Mouse (Mus musculus): ENCODE data around the gene Ube2q1. TPM values are rescaled to one million over a fixed set of nuclear protein-coding genes. Genes with fewer than 3 reads are reported as not detected.
"Not testable (repeated sequence)": the region's sequence is repeated elsewhere in the genome, so short reads cannot be mapped to it uniquely, and the experiment has no call there.

Gene Ube2q1
- total RNA-seq, 2 experiments from 2014 or later = 12.5 to 13.7 TPM

DNA sequence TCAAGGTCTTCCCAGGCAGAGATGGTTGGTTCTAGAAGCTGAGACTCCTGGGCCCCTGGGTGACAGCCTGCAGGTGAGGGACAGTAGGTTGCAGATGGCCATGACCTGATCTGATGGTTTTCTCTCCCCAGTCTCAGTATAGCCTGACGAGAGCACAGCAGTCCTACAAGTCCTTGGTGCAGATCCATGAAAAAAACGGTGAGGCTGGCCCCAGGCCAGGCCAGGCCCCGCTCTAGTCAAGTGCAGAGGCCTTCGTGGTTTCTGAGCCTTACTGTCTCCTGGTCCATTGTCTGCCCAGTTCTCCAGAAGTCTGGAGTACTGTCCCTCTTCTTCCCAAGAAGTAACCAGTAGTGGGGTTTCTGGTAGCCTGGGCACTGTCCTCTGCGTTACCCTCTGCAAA is 8.2 kb downstream of the Ube2q1 start:
- intact Hi-C loops (cut with DNase I) = loop anchor here (10.0 kb wide), 1 partner anchor 183 kb away; the partner anchor contains the start of gene Atp8b2
- DNase-seq = no peak

DNA sequence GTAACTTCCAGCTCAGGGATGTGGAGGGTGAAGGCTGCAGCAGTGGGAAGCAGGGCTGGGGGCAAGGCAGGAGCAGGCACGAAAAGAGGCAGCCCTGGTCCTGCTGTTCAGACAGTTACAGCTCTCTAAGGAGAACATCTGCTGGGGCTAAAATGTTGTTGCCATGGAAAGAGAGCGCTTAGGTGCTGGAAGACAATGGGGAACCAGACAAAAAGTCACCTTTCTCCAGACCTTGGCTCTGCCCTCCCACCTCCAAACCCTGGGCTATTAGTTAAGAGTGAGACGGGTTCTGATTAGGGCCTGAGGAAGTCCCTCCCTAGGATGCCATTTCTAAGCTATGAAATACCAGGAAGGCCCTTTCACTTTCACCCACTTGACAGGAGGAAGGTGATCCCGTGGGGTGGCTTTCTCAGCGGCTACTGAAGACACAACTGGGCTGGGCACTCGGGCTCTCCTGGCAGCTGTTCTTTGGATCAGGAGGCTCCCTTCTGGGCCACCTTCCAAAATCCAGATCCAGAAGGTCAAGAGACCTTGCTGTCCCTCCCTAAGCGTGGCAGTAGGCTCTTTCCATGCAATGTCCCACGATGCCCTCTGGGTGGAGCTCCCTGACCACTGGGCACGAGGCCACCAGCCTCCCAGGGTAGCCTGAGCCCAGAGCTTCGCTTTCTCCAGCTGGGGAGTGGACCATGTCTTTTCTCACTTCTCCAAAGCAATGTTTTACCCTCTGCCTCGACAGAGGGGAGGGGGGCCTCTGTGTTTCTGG is 11.8 kb downstream of the Ube2q1 start:
- DNase-seq = peak; percentile 82 to 85
- intact Hi-C loops (cut with DNase I) = loop anchor here (10.0 kb wide), 1 partner anchor 180 kb away; the partner anchor contains the start of gene Atp8b2

DNA sequence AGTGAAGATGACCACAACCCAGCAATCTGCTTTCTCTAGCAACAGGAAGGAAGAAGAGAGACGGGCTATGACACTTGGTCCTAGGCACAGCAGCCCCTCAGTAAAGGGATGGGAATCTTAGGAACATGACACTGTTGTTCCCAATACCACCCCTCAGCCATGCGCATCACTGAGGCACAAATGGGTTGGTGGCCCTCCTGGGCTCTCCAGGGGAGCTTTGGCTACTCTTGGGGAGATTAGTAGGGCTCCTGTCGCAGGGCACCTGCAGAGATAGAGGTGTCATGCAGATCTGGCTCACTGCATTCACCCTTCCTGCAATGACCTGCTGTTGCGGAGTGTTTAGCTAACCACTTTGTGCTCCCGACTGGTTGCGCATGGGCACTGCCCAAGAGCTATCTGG is 12.9 kb downstream of the Ube2q1 start:
- DNase-seq = no peak
- intact Hi-C loops (cut with DNase I) = loop anchor here (2.0 to 10.0 kb wide), 2 partner anchors 71 to 179 kb away; partner anchors contain the start of gene Atp8b2

DNA sequence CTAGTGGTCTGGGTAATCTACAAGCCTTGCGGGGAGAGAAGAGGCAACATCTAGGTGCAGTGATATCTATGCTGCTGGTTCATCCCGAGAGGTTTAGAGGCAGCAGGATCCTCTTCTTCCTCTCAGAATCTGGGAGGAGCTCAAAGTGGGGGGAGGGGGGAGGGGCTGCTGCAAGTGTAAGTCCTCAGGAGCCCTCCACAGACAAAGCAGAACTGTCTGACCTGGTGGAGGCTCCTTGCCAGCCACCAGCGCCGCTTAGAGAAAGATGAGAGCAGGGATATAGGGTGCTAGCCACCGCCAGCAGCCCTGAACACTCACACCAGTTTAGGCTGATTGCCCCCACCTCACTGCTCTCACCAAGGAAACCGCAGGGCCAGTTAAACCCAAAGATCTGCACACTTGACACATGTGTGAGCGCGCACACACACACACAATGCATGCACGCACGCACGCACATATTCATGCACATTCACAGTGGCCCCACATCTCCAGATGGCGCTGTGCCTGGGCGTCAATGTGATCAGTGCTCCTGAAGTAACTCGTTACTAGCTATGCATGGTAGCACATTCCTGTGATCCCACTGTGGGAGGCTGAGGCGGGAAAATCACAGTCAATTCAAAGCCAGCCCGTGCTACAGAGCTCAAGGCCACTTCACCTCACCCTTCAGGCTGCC is 15.4 kb downstream of the Ube2q1 start:
- no peak for DNase-seq
- intact Hi-C loops (cut with DNase I) = loop anchor here (10.0 kb wide), 1 partner anchor 176 kb away; the partner anchor contains the start of gene Atp8b2

DNA sequence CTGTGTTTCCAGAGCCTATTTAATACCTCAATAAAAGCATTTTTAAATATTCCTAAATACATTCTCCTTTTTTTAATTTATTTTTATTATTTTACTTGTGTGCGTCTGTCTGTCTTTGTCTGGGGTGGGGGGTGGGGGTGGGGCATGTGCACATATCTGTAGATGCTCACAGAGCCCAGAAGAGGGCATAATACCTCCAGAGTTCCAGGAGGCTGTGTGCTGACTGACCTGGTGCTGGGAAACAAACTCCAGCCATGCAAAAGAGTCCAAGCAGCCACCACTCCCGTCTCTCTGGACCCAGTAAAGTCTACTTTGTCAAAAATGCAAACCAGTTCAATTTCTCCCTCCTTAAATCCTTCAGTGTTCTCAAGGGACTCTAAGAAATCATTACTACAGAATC is 21.2 kb downstream of the Ube2q1 start:
- DNase-seq = no peak
- intact Hi-C loops (cut with DNase I) = no loop called here

DNA sequence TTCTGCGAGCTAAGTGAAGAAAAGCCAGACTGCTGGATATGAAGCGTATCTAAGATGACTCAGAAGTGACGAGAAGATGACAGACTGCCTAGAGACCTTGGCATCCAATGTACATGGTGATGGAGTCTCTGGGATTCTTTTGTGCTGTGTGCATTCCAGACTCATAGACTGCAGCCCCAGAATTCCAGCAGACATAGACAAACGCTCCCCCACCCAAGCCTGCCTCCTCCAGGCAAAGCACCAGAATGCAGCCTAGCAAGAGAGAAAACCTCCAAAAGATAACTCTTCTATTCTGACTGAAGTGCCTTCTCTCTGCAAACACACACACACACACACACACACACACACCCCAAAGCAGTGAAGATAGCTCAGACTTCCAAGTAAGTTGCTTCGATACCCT is 22.3 kb downstream of the Ube2q1 start:
- intact Hi-C loops (cut with DNase I) = no loop called here
- no peak for DNase-seq

DNA sequence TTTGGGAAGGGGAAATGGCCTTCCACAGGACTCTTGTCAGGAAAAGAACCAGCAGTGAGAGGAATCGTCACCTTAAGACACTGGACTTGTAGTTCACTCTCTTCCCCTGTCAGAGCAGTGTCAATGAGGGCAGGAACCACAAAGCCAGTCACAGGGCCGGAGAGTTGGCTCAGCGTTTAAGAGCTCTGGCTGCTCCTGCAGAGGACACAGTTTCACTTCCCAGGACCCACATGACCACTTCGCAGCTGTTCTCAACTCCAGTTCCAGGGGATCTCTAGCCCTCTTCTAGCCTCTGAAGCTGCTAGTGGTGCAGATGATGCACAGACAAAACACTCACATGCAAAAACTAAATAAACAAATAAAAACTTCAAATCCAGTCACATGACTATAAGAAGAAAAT is 22.9 kb downstream of the Ube2q1 start:
- DNase-seq = no peak

DNA sequence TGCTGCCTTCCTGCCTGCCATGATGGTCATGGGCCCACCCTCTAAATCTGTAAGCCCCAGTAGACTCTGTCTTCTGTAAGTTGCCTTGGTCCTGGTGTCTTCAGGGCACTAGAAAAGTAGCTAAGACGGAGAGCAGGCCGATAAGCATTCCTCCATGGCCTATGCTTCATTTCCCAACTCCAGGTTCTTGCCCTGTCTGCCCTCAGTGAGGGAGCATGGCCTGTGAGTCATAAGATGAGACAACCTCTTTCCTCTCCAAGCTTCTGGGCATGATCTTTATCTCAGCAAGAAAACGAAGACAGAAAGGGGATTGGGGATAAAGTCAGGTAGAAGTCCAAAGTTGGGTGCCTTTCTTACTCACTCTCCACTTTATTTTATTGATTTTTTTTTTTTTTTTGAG is 25.1 kb downstream of the Ube2q1 start:
- intact Hi-C loops (cut with DNase I) = no loop called here
- DNase-seq = no peak

More for the DNA sequence above, 22.9 kb downstream of the Ube2q1 start:
- intact Hi-C loops (cut with DNase I) = no loop called here

DNA sequence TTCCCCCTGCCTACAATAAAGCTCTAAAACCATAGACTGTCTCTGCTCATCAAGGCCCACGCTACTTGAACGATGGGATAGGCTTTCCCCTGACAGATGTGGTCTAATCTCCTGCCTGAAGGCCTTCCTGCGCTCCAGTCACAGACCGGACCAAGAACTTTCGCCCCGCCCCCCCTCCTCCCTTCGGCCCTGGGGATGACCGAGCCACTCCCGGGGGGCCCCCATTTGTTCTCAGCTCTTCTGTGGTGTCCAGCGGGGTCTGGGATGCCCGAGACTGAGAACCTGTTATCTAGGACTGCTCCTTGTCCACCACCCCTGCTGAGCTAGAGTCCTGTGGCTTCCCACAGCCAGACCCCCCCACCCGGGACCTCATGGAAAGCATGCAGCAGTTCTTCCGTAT is 26.1 kb downstream of the Ube2q1 start:
- intact Hi-C loops (cut with DNase I) = no loop called here
- no peak for DNase-seq

DNA sequence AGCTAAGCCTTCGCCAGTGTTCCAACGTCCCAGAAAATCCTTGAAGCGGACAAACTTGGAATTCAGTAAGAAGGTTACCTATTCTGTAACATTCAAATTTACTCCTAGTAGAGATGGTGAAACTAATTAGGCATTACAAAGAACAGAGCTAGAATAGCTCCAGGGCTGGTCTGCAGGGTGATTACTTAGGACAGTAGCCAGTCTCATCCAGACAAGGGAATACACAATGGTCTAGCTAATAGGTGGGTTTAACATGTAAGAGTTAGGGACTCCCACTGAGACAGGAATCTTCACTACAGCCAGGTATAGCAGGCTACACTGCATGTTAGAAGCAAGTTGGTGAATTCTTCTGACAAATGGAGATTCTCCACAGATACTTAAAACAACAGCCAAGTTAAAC is 26.7 kb downstream of the Ube2q1 start:
- intact Hi-C loops (cut with DNase I); DNase-seq: not testable (repeated sequence)

DNA sequence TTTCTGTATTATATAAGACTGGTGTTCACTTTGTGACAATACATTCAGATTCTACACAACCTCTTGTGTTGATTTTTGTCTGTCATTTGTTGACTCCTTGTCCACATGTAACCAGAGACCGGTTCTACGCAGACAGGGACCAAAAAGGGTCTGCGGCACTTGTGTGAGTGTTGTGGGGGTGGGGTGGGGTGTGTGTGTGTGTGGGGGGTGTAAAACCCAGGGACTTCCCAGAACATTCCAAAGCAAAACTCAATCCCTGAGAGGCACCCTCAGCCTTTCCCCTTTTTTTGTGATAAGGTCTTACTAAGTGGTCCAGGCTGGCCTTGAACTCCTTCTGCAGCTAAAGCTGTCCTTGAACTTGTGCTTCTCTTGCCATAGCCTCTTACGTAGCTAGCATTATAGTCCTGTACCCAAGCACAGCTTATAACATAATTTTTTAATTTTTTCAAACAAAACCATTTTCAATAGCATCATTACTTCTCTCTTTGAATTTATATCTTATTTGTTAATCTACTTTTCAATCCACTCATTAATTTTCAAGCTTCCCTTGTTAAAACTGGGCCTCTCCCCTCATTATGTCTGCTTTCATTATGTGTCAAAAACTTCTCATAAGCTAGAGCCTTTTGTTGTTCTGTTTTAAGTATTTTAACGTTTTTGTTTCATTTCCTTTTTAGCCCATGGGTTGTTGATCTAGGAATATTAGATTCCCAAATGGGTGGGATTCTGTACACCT is 27.5 kb downstream of the Ube2q1 start:
- intact Hi-C loops (cut with DNase I) = no loop called here
- DNase-seq = no peak

DNA sequence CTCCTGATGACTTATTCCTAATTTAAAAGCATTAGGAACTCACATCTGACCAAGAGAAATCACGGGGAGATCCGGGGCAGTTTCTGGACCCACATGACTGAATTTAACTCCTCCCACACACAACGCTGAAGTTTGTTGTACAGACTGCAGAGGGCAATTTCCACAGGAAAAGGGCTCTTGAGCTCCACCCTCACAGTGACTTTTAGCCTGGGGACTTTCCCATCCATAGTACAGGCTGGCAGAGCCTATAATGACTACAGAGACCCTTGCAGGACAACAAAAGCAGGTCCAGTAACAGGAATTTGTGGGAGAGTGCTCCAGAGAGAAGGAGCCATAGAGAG is 28.1 kb downstream of the Ube2q1 start:
- intact Hi-C loops (cut with DNase I) = no loop called here

DNA sequence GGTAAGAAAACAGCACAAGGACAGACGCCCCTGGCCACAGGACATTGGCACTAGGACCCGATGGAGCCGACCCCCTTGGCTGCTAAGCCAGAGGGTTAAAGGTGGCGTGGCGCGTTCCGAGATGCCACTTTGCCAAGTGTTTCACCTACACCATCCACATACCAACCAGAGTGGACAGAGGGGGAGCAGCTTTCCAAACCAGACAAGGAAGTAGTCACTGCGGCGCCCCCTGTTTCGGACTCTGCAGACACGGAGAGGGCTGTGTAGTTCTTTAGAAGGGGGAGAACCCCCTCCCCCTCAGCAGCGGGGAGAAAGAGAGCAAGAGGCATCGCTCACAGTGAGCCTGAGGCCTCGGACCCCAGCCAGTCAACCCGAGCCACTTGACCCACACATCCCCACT is 29.5 kb downstream of the Ube2q1 start:
- intact Hi-C loops (cut with DNase I) = no loop called here
- no peak for DNase-seq

More for the DNA sequence above, 28.1 kb downstream of the Ube2q1 start:
- no peak for DNase-seq

DNA sequence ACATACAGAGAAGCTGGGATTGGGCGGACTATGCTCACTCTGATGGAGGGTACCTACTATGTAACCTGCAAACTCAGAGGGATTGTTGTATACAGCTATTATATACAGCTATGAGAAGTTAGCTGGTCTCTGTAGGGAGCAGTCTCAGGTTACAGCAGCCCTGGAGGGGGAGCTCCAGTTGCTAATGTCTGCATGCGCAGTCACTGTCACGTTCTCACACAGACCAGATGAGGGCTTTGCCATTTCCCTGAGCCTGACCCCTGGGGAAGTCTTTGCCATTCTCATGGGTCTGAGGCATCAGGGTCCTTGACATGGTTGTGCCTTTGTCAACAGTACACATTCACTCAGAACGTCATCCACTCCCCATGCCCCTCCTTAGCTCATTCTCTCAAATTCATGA is 31.8 kb downstream of the Ube2q1 start:
- DNase-seq = no peak
- intact Hi-C loops (cut with DNase I) = no loop called here

DNA sequence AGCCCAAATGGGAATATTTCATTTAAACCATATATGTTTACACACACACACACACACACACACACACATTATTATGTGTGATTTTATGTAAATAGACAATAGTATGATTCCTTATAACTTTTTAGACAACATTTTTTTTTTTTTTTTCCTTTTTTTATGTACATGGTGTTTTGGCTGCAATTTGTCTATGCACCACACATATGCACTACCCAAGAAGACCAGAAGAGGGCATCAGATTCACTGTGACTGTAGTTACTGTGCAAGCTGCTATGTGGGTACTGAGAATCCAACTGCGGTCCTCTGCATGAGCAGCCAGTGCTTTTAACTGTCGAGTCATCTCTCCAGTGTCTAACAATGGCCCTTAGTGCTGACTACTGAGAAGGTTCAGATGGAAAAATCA is 33.3 kb downstream of the Ube2q1 start:
- intact Hi-C loops (cut with DNase I) = no loop called here
- no peak for DNase-seq

DNA sequence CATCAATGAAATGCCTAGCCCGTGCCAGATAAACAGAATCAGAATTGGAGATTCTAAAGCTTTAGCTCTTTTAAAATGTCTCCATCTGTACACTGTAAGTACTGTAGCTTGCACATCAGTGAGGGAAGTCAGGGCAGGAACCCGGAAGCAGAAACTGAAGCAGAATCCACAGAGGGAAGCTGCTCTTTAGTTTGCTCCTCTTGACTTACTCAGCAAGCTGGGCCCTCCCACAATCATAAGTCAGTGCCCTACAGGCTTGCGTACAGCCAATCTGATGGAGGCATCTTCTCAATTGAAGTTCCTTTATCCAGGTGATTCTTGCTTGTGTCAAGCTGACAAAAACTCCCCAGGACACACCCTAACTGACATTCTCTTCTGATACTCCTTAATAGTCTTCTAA is 33.8 kb downstream of the Ube2q1 start:
- intact Hi-C loops (cut with DNase I) = no loop called here
- DNase-seq = no peak

DNA sequence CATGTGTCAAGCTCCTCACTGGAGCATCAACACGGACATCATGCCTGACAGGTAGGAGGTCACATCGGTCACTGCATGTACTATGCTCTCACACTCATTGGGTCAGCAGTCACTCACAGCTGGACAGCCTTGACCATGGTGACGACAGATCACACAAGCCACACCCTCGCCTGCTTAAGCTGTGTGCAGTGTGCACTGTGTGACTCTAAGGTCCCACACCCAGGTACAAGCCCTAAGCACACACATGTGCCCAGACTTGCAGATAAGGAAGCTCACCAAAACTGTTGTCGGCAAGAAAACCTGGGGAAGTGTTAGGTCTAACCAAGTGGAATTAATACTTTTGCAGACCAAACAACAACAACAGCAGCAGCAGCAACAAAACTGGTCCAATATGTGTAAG is 34.5 kb downstream of the Ube2q1 start:
- no peak for DNase-seq
- intact Hi-C loops (cut with DNase I) = no loop called here

DNA sequence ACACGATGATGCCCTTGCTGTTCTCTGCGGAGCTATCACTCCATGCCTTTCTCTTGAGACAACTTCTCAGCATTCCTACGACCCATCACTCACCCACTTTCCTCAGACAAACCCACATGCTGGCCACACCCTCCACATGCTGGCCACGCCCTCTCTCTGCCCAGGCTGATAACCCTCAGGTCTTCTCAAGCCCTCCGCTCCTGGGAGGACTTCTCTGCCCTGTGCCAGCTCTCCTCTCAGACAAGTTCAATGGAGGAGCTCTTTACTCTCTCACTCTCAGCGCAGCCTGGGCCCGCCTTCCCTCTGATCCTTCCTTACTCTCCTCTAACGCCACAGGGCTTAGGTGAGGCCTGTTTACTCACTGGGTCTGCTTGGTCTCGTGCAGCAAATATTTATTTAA is 35.2 kb downstream of the Ube2q1 start:
- DNase-seq = no peak
- intact Hi-C loops (cut with DNase I) = no loop called here

DNA sequence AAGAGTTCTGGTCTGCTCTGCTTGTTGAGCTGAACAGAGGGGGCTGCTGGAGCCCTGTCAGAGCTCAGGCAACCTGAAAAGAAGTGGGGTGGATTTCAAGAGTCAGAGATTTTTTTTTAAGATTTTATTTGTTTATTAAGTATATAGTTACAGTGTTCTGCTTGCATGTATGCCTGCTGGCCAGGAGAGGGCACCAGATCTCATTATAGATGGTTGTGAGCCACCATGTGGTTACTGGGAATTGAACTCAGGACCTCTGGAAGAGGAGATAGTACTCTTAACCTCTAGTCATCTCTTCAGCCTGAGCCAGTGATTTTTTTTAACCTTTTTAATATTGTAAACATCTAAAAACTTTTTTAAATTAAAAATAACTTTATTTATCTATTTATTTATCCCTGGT is 37.4 kb downstream of the Ube2q1 start:
- no peak for DNase-seq
- intact Hi-C loops (cut with DNase I) = no loop called here

DNA sequence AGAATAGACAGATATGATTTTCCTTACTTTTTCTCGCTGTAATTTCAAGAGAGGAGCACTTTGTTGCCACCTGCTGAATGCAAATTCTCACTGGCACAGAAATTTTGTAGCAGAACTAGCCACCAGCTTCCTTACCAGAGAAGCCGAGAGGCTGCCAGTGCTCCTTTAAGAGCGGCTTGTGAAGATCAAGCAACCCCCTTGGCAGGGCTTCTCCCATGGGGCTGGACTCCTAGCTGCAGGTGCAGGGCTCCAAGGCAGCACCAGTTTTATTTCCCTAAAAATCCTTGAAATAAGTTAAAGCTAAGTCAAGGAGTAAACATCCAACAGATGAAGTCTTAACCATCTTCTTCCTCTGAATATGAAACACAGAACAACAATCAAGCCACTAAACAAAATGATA is 38.8 kb downstream of the Ube2q1 start:
- intact Hi-C loops (cut with DNase I) = no loop called here
- DNase-seq = no peak

DNA sequence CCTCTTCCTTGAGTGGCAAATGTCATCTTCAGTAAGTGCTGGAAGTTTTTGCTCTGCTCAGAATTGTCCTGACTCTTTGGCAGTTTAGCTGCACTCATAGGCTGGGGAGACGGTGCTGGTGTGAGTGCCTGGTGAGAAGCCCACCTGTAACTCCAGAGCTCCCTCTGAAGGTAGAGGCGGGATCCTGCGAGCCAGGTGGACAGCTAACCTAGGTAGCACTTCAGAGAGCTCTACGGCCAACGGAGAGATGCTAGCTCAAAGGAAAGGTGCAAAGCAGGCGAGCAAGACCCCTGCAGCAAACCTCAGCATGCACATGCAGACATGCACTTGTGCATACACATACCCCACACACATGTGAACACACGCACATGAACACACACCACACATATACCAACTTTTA is 40.6 kb downstream of the Ube2q1 start:
- intact Hi-C loops (cut with DNase I) = no loop called here
- DNase-seq = no peak

Measured in gastrocnemius, postnatal 36 days (tissue).